Comparison of ENCODE assay signal across 22 mouse cellular contexts in genomic region chr16:18472976-18473375, GRCm38 (mm10). TPM values are rescaled to one million over a fixed set of nuclear protein-coding genes. Genes with fewer than 3 reads are reported as not detected.
A peak's percentile ranks its signal among the peaks of the same experiment; 100 is the strongest.
DNase-seq lines count a peak whose midpoint lies in the region; ATAC-seq lines count a peak whose summit lies in the region.
"Had no signal": no experiment of that assay in that cellular context is flagged by ENCODE, and none has a peak within 500 bp of the region (broad histone marks: within the 10 kb centered on the region; RNA-seq: fewer than 3 reads in every experiment).

No protein-coding gene starts in this region.

- peaks cover 81% of the 10 kb centered on the region for H3K36me3 ChIP-seq in liver, embryonic 16.5 days (ENCODE audit: control insufficient read depth, insufficient read depth)
- H3K36me3 ChIP-seq in liver, embryonic 11.5 days (ENCODE audit: control insufficient read depth, insufficient read depth, low read length) = peaks cover 22% of the 10 kb centered on the region
- H3K36me3 ChIP-seq in limb, embryonic 10.5 days = peaks cover 57% of the 10 kb centered on the region

- no peak overlapping the region for H3K27ac ChIP-seq in liver, embryonic 16.5 days (ENCODE audit: low read length)
- H3K27ac ChIP-seq in liver, embryonic 11.5 days (ENCODE audit: low read depth, low read length) = no peak overlapping the region
- 0 out of 2 replicates have a peak overlapping the region, but pooled peaks have one; percentile 5 for H3K27ac ChIP-seq in limb, embryonic 10.5 days
- H3K27ac ChIP-seq: embryonic facial prominence, embryonic 15.5 days; kidney, postnatal 0 days; liver, embryonic 12.5 days; macrophage; midbrain, embryonic 12.5 days; neural tube, embryonic 13.5 days had no signal

- no peaks in the 10 kb centered on the region for H3K9me3 ChIP-seq in liver, embryonic 16.5 days (replicated peaks; ENCODE audit: control insufficient read depth, low read length)
- H3K9me3 ChIP-seq in liver, embryonic 11.5 days (ENCODE audit: control insufficient read depth, low read length) = no peaks in the 10 kb centered on the region
- no peaks in the 10 kb centered on the region for H3K9me3 ChIP-seq in limb, embryonic 10.5 days (replicated peaks)
- H3K9me3 ChIP-seq: embryonic facial prominence, embryonic 15.5 days; heart, embryonic 12.5 days; liver, embryonic 12.5 days; midbrain, embryonic 12.5 days; neural tube, embryonic 13.5 days had no signal

- H3K4me2 ChIP-seq in liver, embryonic 16.5 days (ENCODE audit: low read depth, low read length) = no peak overlapping the region
- no peak overlapping the region for H3K4me2 ChIP-seq in liver, embryonic 11.5 days
- H3K4me2 ChIP-seq: embryonic facial prominence, embryonic 15.5 days; heart, embryonic 12.5 days; liver, embryonic 12.5 days; midbrain, embryonic 12.5 days; neural tube, embryonic 13.5 days had no signal

- no peaks in the 10 kb centered on the region for H3K27me3 ChIP-seq in liver, embryonic 16.5 days (ENCODE audit: control insufficient read depth, insufficient read depth, low read depth, low read length)
- H3K27me3 ChIP-seq in liver, embryonic 11.5 days (replicated peaks; ENCODE audit: control insufficient read depth, insufficient read depth, low read length) = no peaks in the 10 kb centered on the region
- H3K27me3 ChIP-seq in limb, embryonic 10.5 days (ENCODE audit: low read depth, poor library complexity, severe bottlenecking) = no peaks in the 10 kb centered on the region
- H3K27me3 ChIP-seq: embryonic facial prominence, embryonic 15.5 days; heart, embryonic 12.5 days; liver, embryonic 12.5 days; midbrain, embryonic 12.5 days; neural tube, embryonic 13.5 days had no signal

- H3K4me3 ChIP-seq in liver, embryonic 16.5 days (ENCODE audit: low read depth, low read length) = no peak overlapping the region
- no peak overlapping the region for H3K4me3 ChIP-seq in liver, embryonic 11.5 days (ENCODE audit: low read depth, low read length)
- H3K4me3 ChIP-seq in limb, embryonic 10.5 days = no peak overlapping the region
- H3K4me3 ChIP-seq: embryonic facial prominence, embryonic 15.5 days; heart, embryonic 12.5 days; liver, embryonic 12.5 days; midbrain, embryonic 12.5 days; neural tube, embryonic 13.5 days had no signal

- H3K9ac ChIP-seq in liver, embryonic 16.5 days (ENCODE audit: low read depth, low read length) = no peak overlapping the region
- H3K9ac ChIP-seq in liver, embryonic 11.5 days (ENCODE audit: low read depth, low read length) = no peak overlapping the region
- H3K9ac ChIP-seq: embryonic facial prominence, embryonic 15.5 days; heart, embryonic 12.5 days; liver, embryonic 12.5 days; midbrain, embryonic 12.5 days; neural tube, embryonic 13.5 days had no signal

- DNase-seq in liver, embryonic 11.5 days (ENCODE audit: low spot score) = no peak
- DNase-seq in thymus, postnatal 14 days = peak; percentile 54
- DNase-seq in thymus, postnatal 10 days (ENCODE audit: low spot score in 2 of 2) = no peak
- DNase-seq in limb, embryonic 10.5 days (ENCODE audit: low spot score) = no peak
- DNase-seq in right cerebral cortex, postnatal 25 days = no peak
- DNase-seq in layer of hippocampus, adult 9-11 months = no peak
- DNase-seq: adrenal gland, adult 2 months; cerebellum, adult 2 months; cerebellum, postnatal 36 days; heart, postnatal 14 days; kidney, adult 18-20 months; layer of hippocampus, postnatal 36 days; right cerebral cortex, adult 18-20 months had no signal

- 0 out of 2 replicates have a peak, but pooled peaks have one; percentile 28 for ATAC-seq in liver, embryonic 16.5 days (ENCODE audit: low read depth)
- no peak for ATAC-seq in liver, embryonic 11.5 days (replicated peaks; ENCODE audit: low FRiP score)
- ATAC-seq: hindbrain, embryonic 16.5 days; liver, embryonic 12.5 days had no signal

- 83% methylated on average over 8 of the region's 8 CpGs for WGBS in liver, embryonic 16.5 days (ENCODE audit: insufficient replicate concordance)
- WGBS in liver, embryonic 11.5 days = 93% methylated on average over 8 of the region's 8 CpGs
- WGBS in limb, embryonic 10.5 days = 95% methylated on average over 8 of the region's 8 CpGs

- no peaks in the 10 kb centered on the region for H3K4me1 ChIP-seq in liver, embryonic 16.5 days (ENCODE audit: control insufficient read depth, low read depth, low read length)
- H3K4me1 ChIP-seq in liver, embryonic 11.5 days (replicated peaks; ENCODE audit: control insufficient read depth, insufficient read depth, low read length) = no peaks in the 10 kb centered on the region
- peaks cover 14% of the 10 kb centered on the region; the same call in 1 of the 2 replicates for H3K4me1 ChIP-seq in limb, embryonic 10.5 days
- H3K4me1 ChIP-seq: embryonic facial prominence, embryonic 15.5 days; liver, embryonic 12.5 days had no signal

RNA-seq across cellular contexts. Expression of gene Gnb1l, which starts 25.5 kb away (rescaled TPM):
- 6.1 and 6.3 TPM in 2 replicates for polyA plus RNA-seq in liver, embryonic 16.5 days (2015; fragmentation: Nextera tagmentation; extraction: Ambion mirVana)
- polyA plus RNA-seq in liver, embryonic 11.5 days (2014; fragmentation: Nextera tagmentation; extraction: Ambion mirVana) = 17.8 and 18.4 TPM in 2 replicates
- polyA plus RNA-seq in limb, embryonic 10.5 days (2016; fragmentation: Nextera tagmentation; extraction: Ambion mirVana) = 15.3 and 18.4 TPM in 2 replicates

RNA-seq across cellular contexts. Expression of gene Rtl10, which starts 25.7 kb away (rescaled TPM):
- polyA plus RNA-seq in liver, embryonic 16.5 days (2015; fragmentation: Nextera tagmentation; extraction: Ambion mirVana) = 0.43 and 0.54 TPM in 2 replicates
- 1.9 and 2.1 TPM in 2 replicates for polyA plus RNA-seq in liver, embryonic 11.5 days (2014; fragmentation: Nextera tagmentation; extraction: Ambion mirVana)
- 2.5 and 2.8 TPM in 2 replicates for polyA plus RNA-seq in limb, embryonic 10.5 days (2016; fragmentation: Nextera tagmentation; extraction: Ambion mirVana)
- polyA plus RNA-seq: macrophage had no signal

RNA-seq across cellular contexts. Expression of gene Comt, which starts 46.3 kb away (rescaled TPM):
- 85.1 and 86.9 TPM in 2 replicates for polyA plus RNA-seq in liver, embryonic 16.5 days (2015; fragmentation: Nextera tagmentation; extraction: Ambion mirVana)
- polyA plus RNA-seq in liver, embryonic 11.5 days (2014; fragmentation: Nextera tagmentation; extraction: Ambion mirVana) = 140 and 141 TPM in 2 replicates
- polyA plus RNA-seq in limb, embryonic 10.5 days (2016; fragmentation: Nextera tagmentation; extraction: Ambion mirVana) = 54.7 and 61.1 TPM in 2 replicates

RNA-seq across cellular contexts. Expression of gene Txnrd2, which starts 46.8 kb away (rescaled TPM):
- 98.3 and 106 TPM in 2 replicates for polyA plus RNA-seq in liver, embryonic 16.5 days (2015; fragmentation: Nextera tagmentation; extraction: Ambion mirVana)
- 83.7 and 91.8 TPM in 2 replicates for polyA plus RNA-seq in liver, embryonic 11.5 days (2014; fragmentation: Nextera tagmentation; extraction: Ambion mirVana)
- polyA plus RNA-seq in limb, embryonic 10.5 days (2016; fragmentation: Nextera tagmentation; extraction: Ambion mirVana) = 29.6 and 32.2 TPM in 2 replicates
